Mouse (Mus musculus): ENCODE data around the gene Upf2. TPM values are rescaled to one million over a fixed set of nuclear protein-coding genes. Genes with fewer than 3 reads are reported as not detected.
A peak's percentile ranks its signal among the peaks of the same experiment; 100 is the strongest.

Gene Upf2
- 11.1 and 11.5 TPM in 2 replicates for polyA plus RNA-seq (2016; fragmentation: Nextera tagmentation; extraction: Ambion mirVana)

DNA sequence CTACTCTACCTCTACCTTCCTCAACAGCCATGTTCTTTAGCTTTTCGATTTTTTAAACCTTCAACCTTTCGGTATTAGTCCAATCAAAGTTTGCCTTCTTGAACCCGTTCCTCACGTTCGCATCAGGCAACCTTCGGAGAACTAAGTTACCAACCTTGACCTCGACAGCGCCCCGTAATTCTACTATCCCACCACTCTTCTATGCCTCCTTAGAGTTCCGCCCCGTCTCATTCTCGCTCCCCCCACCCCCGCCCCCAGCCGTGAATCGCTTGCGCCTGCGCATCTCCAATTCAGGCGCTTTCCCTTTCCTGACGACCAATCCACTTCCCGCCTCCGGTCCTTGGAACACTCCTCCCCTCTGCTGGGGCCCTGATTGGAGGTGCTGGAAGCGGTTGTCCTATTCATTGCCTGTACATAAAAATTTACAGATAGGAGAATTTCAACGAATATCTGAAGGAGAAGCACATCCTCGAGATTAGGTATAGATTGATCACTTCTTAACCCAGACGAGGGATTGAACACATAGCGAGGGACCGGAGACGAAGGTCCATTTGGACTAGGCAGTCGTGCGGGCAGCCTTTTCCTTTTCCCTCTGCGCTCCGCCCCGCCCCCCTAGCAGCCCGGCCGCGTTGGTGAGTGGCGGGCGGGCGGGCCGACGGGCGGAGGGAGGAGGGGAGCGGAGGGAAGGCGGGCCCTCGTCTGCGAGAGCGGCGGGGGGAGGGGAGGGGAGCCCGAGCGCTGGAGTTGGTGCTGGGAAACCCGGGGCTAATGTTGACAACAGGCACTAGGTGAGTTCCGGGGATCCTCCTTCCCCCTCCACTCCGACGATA lies at the start of gene Upf2:
Upf2 (plus strand) TSS at position 704 of the 830 bp plus-strand sequence.
- 0% methylated on average over 39 of the region's 54 CpGs for WGBS
- Histone ChIP-seq H3K9me3 (no peaks in the 10 kb centered on the region), H3K27me3 (ENCODE audit: poor library complexity, severe bottlenecking) (no peaks in the 10 kb centered on the region), H3K27ac (peak within 1 kb of the TSS; percentile 97), H3K36me3 (replicated peaks) (no peaks in the 10 kb centered on the region), H3K4me1 (peaks cover 17% of the 10 kb centered on the region), H3K4me3 (peak within 1 kb of the TSS; percentile 98)
- peak; percentile 93 for DNase-seq (ENCODE audit: extremely low spot score, low spot score)

DNA sequence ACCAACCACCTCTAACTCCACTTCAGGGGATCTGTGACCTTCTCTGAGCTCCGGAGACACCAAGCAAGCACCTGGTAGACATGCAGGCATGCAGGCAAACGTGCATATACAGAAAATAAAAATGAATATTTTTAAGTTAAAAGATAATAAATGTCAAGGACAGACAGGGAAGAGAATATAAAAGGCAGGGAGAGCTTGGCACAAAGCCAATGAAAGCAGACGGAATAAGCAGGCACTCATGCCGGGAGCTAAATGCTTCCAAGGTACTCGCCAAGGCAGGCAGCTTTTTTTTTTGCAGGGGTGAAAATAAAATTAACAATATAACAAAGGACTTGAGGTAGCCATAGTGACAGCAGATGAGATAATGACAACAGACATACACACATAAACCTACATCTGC lies 45.2 kb upstream of the Upf2 start:
- Histone ChIP-seq H3K27me3 (ENCODE audit: poor library complexity, severe bottlenecking) (no peaks in the 10 kb centered on the region), H3K4me3 (no peak overlapping the region), H3K9me3 (no peaks in the 10 kb centered on the region), H3K27ac (no peak overlapping the region), H3K36me3 (replicated peaks) (peaks cover 26% of the 10 kb centered on the region), H3K4me1 (no peaks in the 10 kb centered on the region)
- DNase-seq (ENCODE audit: extremely low spot score, low spot score) = no peak
- 87% methylated on average over 5 of the region's 5 CpGs for WGBS

DNA sequence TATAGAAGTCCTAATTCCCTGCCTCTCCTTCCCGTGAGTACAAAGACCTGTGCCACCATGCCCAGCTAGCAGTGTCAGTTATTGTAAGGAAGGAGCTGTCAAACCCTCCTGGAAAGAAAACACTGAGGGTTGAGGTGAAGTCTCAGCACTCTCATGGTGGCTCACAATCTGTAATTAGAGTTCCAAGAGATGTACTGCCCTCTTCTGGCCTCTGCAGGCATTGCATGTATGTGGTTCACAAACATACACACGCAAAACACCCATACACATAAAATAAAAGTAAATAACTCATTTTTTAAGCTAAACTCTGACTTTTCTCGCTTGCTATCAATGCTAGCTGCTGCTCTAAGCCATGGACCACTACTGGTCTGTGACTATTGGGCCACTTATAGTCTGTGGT lies 44.6 kb upstream of the Upf2 start:
- no peaks in the 10 kb centered on the region for H3K9me3 ChIP-seq
- WGBS = 52% methylated on average over 3 of the region's 3 CpGs
- H3K27ac ChIP-seq = no peak overlapping the region
- peak; percentile 54 for DNase-seq (ENCODE audit: extremely low spot score, low spot score)
- H3K4me1 ChIP-seq = no peaks in the 10 kb centered on the region
- H3K36me3 ChIP-seq (replicated peaks) = peaks cover 28% of the 10 kb centered on the region
- no peaks in the 10 kb centered on the region for H3K27me3 ChIP-seq (ENCODE audit: poor library complexity, severe bottlenecking)
- H3K4me3 ChIP-seq = no peak overlapping the region

DNA sequence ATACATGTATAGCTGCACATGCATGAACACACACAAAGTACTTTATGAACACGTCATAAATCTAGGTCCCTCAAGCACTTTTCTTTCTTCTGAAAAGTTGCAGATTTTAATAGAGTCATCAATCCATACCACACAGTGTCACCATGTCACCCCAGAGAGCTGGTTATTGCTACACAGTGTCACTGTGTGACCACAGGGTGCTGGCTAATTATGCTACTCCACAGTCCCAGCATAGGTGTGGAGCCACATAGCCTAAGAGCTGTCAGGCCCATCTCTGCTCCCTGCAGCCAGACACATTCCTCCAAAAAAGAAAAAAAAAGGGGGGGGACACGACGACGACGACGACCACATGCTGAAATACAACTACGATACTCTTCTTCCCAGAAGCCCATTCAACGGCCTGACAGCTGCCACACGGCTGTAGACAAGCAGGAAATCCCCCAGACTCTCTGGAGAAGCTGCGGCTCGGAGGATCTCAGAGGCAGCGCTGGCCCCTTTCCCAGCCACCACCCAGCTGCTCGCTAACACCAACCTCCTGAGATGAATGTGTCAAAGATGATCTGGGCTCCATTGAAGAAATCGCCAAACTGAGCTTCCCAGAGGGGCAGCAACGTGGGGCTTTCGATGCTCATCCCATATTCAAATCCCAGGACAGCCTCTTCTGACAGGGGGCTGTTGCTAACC lies 39.8 kb upstream of the Upf2 start:
- no peak overlapping the region for H3K27ac ChIP-seq
- 84% methylated on average over 16 of the region's 16 CpGs for WGBS
- no peak for DNase-seq (ENCODE audit: extremely low spot score, low spot score)

DNA sequence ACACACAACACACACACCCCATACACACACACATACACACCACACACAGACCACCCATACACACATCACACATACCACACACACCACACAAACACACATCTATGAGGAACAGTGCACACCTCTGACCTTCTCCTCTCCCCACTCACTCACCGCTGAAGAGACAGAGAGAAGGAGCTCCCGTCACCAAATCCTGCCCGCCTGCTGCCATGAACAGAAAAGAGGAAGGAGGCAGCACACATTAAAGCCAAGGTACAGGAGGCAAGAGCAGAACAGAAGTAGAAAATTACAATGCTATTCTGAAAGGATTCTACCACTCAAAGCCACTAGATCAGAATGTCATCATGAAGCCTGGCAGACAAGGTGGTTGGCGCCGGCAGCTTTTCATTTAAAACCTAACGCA lies 28.4 kb upstream of the Upf2 start:
- H3K4me3 ChIP-seq = no peak overlapping the region
- H3K27me3 ChIP-seq (ENCODE audit: poor library complexity, severe bottlenecking) = no peaks in the 10 kb centered on the region
- no peak overlapping the region for H3K27ac ChIP-seq
- H3K4me1 ChIP-seq = no peaks in the 10 kb centered on the region
- peaks cover 43% of the 10 kb centered on the region for H3K36me3 ChIP-seq (replicated peaks)
- no peaks in the 10 kb centered on the region for H3K9me3 ChIP-seq
- no peak for DNase-seq (ENCODE audit: extremely low spot score, low spot score)
- WGBS = 97% methylated on average over 6 of the region's 6 CpGs

More for the DNA sequence above, 39.8 kb upstream of the Upf2 start:
- peaks cover 25% of the 10 kb centered on the region; the same call in 1 of the 2 replicates for H3K36me3 ChIP-seq (replicated peaks)
- H3K27me3 ChIP-seq (ENCODE audit: poor library complexity, severe bottlenecking) = no peaks in the 10 kb centered on the region
- no peak overlapping the region for H3K4me3 ChIP-seq
- no peaks in the 10 kb centered on the region for H3K4me1 ChIP-seq
- no peaks in the 10 kb centered on the region for H3K9me3 ChIP-seq

DNA sequence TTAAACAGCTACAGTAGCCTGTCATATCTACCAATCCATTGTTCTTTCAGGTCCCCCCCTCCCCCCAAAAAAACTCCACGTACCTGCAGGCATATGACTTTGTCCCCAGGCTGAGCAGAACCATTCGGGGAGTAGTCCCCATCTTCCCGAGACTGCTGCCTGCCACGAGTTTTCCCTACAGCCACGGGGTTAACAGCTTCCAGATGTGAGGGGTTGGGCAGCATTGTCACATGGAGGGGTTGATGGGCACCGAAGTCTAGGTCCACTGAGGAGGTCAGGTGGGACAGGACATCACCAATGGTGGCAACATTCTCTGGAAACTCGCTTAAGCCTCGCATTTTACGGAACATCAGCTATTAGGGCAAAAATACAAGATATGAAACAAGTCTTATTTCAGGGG lies 27.5 kb upstream of the Upf2 start:
- DNase-seq (ENCODE audit: extremely low spot score, low spot score) = no peak
- WGBS = 79% methylated on average over 9 of the region's 9 CpGs
- peaks cover 48% of the 10 kb centered on the region for H3K36me3 ChIP-seq (replicated peaks)
- no peaks in the 10 kb centered on the region for H3K27me3 ChIP-seq (ENCODE audit: poor library complexity, severe bottlenecking)
- H3K4me3 ChIP-seq = no peak overlapping the region
- H3K27ac ChIP-seq = no peak overlapping the region
- no peaks in the 10 kb centered on the region for H3K9me3 ChIP-seq
- no peaks in the 10 kb centered on the region for H3K4me1 ChIP-seq

DNA sequence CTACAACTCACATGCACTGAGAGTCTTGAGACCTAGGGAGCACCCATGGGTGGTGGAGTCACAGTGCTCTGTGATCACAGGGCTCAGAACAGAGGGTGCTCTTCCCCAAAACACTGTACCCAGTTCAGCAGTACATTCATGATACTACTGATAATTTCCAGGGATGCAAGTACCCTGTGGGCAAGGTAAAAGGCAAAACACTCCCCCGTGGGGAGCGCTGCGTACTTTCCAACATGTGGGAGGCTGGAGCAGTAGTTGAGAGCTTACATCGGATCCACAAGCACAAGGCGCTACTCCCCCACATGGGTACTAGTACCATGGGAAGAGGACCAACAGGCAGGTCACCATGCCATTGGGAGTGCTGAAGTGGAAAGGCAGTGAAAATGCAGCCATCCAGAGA lies 23.8 kb upstream of the Upf2 start:
- Histone ChIP-seq H3K4me3 (no peak overlapping the region), H3K4me1 (no peaks in the 10 kb centered on the region), H3K9me3 (no peaks in the 10 kb centered on the region), H3K27me3 (ENCODE audit: poor library complexity, severe bottlenecking) (no peaks in the 10 kb centered on the region), H3K27ac (no peak overlapping the region), H3K36me3 (replicated peaks) (peaks cover 49% of the 10 kb centered on the region)
- 95% methylated on average over 5 of the region's 5 CpGs for WGBS
- no peak for DNase-seq (ENCODE audit: extremely low spot score, low spot score)

DNA sequence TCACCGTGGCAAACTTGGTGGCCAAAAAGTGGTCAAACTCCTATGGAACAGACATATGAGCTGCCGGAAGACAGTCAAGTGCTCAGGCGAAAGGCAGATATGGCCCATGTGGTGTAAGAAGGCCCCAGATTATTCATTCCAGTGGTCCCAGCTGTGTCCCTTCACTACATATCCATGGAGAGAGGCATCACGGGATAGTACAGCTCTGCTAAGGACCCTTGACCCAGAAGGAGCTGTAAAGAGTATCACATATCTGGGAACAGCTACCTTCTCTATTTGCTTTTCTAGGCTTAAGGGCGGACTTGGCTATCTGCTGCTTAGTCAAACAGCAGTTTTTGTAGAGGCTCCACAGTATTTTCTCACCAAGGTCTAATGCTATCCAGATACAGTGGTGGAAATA lies 21.5 kb upstream of the Upf2 start:
- 92% methylated on average over 5 of the region's 5 CpGs for WGBS
- DNase-seq (ENCODE audit: extremely low spot score, low spot score) = no peak
- H3K27ac ChIP-seq = no peak overlapping the region

DNA sequence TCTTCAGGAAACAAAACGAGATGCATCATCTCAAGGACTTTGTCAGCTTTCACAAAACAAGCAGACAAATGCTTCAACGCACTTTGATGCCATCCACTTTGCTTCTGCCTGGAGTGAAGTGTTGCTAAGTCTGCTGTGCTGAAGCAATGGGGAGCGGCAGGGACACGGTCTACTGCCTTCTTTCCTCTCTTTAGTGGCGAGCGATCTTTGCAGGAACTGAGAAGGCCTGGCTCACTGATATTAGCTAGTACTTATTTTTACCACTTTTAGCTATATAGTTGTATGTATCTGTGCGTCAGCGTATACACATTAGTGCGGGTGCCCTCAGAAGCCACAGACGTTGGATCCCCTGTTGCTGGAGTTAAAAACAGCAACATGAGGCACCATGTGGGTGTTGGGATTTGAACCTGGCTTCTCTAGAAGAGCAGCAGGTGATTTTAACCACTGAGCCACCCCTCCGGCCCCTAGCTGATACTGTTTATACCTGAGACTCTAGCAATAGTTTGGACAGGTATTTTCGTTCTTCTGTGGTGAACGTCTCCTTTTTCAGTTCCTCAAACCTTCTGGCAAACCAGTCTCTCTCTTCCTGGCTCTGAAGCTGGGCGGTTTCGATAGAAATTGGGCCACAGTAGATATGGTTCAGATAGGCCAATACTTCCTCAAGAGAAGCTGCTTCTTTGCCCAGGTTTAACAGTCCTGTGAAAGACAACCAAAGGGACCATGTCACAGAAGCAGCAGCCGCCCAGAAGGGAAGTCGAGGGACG lies 20.8 kb upstream of the Upf2 start:
- no peak for DNase-seq (ENCODE audit: extremely low spot score, low spot score)
- H3K36me3 ChIP-seq (replicated peaks) = peaks cover 49% of the 10 kb centered on the region
- no peaks in the 10 kb centered on the region for H3K27me3 ChIP-seq (ENCODE audit: poor library complexity, severe bottlenecking)
- WGBS = 93% methylated on average over 18 of the region's 18 CpGs
- no peaks in the 10 kb centered on the region for H3K4me1 ChIP-seq
- no peaks in the 10 kb centered on the region for H3K9me3 ChIP-seq
- no peak overlapping the region for H3K27ac ChIP-seq
- H3K4me3 ChIP-seq = no peak overlapping the region

More for the DNA sequence above, 21.5 kb upstream of the Upf2 start:
- Histone ChIP-seq H3K27me3 (ENCODE audit: poor library complexity, severe bottlenecking) (no peaks in the 10 kb centered on the region), H3K4me1 (no peaks in the 10 kb centered on the region), H3K9me3 (no peaks in the 10 kb centered on the region), H3K4me3 (no peak overlapping the region), H3K36me3 (replicated peaks) (peaks cover 49% of the 10 kb centered on the region)

DNA sequence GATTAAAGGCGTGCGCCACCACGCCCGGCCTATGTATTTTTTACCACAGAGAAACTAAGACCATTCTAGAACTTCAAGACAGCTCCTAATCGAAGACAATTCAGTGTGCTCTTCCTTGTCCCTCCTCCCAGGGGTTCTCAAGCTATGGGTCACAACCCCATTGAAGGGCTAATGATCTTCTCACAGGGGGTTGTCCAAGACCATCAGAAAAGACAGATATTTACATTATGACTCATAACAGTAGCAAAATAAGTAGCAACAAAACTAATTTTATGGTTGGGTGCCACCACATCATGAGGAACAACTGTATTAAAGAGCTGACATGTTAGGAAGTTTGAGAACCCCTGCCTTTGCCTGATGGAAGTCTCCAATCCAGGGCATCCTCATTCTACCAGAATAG lies 19.3 kb upstream of the Upf2 start:
- WGBS = 96% methylated on average over 5 of the region's 5 CpGs
- Histone ChIP-seq H3K4me1 (no peaks in the 10 kb centered on the region), H3K4me3 (no peak overlapping the region), H3K27ac (no peak overlapping the region), H3K27me3 (ENCODE audit: poor library complexity, severe bottlenecking) (no peaks in the 10 kb centered on the region), H3K36me3 (replicated peaks) (peaks cover 42% of the 10 kb centered on the region), H3K9me3 (no peaks in the 10 kb centered on the region)
- no peak for DNase-seq (ENCODE audit: extremely low spot score, low spot score)

DNA sequence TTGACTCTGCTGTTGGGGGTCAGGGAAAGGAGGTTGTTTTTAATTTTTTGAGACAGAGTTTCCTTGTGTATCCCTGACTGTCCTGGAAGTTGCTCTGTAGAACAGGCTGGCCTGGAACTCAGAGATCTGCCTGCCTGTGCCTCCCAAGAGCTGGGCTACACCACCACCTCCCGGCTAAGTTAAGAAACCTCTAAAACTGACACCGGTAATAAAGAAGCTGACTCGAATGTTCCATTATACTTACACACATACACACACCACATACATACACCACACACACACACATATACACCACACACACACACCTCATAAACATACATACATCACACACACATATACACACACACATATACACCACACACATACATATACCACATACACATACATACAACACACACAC lies 16.3 kb upstream of the Upf2 start:
- no peaks in the 10 kb centered on the region for H3K9me3 ChIP-seq
- 98% methylated on average over 3 of the region's 3 CpGs for WGBS
- H3K27ac ChIP-seq = no peak overlapping the region
- no peak overlapping the region for H3K4me3 ChIP-seq
- no peaks in the 10 kb centered on the region for H3K4me1 ChIP-seq
- no peak for DNase-seq (ENCODE audit: extremely low spot score, low spot score)
- peaks cover 15% of the 10 kb centered on the region for H3K36me3 ChIP-seq (replicated peaks)
- H3K27me3 ChIP-seq (ENCODE audit: poor library complexity, severe bottlenecking) = no peaks in the 10 kb centered on the region

DNA sequence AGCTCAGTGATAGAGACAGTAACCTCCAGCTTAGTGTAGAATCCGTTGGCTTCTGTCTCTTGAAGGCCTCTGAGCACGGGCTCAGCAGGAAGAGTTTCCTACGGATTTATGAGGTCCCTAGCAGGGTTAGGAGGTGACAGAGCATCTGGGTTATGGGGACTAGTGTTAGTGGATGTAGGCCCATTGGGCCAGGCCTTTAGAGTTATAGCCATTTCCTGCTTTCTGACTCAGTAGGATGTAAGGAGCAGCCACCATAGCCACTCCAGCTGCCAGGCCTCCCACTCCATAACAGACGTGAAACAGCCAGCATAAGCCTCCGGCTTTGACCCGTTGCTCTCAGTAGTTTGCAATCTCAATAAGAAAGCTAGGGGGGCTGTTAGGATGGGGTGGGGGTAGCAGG lies 15.2 kb upstream of the Upf2 start:
- WGBS = 86% methylated on average over 6 of the region's 6 CpGs
- no peak overlapping the region for H3K4me3 ChIP-seq
- no peaks in the 10 kb centered on the region for H3K4me1 ChIP-seq
- H3K9me3 ChIP-seq = no peaks in the 10 kb centered on the region
- no peaks in the 10 kb centered on the region for H3K27me3 ChIP-seq (ENCODE audit: poor library complexity, severe bottlenecking)
- H3K36me3 ChIP-seq (replicated peaks) = 0 out of 2 replicates have a peak, but pooled peaks cover 4% of the 10 kb centered on the region
- no peak overlapping the region for H3K27ac ChIP-seq
- DNase-seq (ENCODE audit: extremely low spot score, low spot score) = no peak

Measured in forebrain, embryonic 10.5 days (tissue).